10 mouse cellular contexts compared by ENCODE assay signal in genomic region chr13:116308121-116308932, GRCm38 (mm10). TPM values are rescaled to one million over a fixed set of nuclear protein-coding genes. Genes with fewer than 3 reads are reported as not detected.
DNase-seq lines count a peak whose midpoint lies in the region; ATAC-seq lines count a peak whose summit lies in the region.
"Had no signal": no experiment of that assay in that cellular context is flagged by ENCODE, and none has a peak within 500 bp of the region (broad histone marks: within the 10 kb centered on the region; RNA-seq: fewer than 3 reads in every experiment).

No protein-coding gene starts in this region.

- H3K4me3 ChIP-seq in heart, embryonic 11.5 days (ENCODE audit: low read depth, low read length): peak overlapping the region; percentile 66
- H3K4me3 ChIP-seq in embryonic facial prominence, embryonic 10.5 days: peak overlapping the region; percentile 68
- peak overlapping the region; percentile 49 for H3K4me3 ChIP-seq in hindbrain, embryonic 13.5 days
- H3K4me3 ChIP-seq in midbrain, embryonic 15.5 days: peak overlapping the region; percentile 43

- H3K9me3 ChIP-seq in heart, embryonic 11.5 days (replicated peaks; ENCODE audit: control insufficient read depth, low read length): no peaks in the 10 kb centered on the region
- no peaks in the 10 kb centered on the region for H3K9me3 ChIP-seq in embryonic facial prominence, embryonic 10.5 days
- no peaks in the 10 kb centered on the region for H3K9me3 ChIP-seq in hindbrain, embryonic 13.5 days
- H3K9me3 ChIP-seq in midbrain, embryonic 15.5 days: no peaks in the 10 kb centered on the region

- H3K36me3 ChIP-seq in heart, embryonic 11.5 days (ENCODE audit: control insufficient read depth, insufficient read depth, low read length): no peaks in the 10 kb centered on the region
- no peaks in the 10 kb centered on the region for H3K36me3 ChIP-seq in embryonic facial prominence, embryonic 10.5 days (replicated peaks)
- H3K36me3 ChIP-seq in hindbrain, embryonic 13.5 days: no peaks in the 10 kb centered on the region
- H3K36me3 ChIP-seq in midbrain, embryonic 15.5 days (replicated peaks): no peaks in the 10 kb centered on the region

- no peak overlapping the region for H3K9ac ChIP-seq in heart, embryonic 11.5 days (ENCODE audit: low read depth, low read length)
- no peak overlapping the region; the same call in 1 of the 2 replicates for H3K9ac ChIP-seq in hindbrain, embryonic 13.5 days
- H3K9ac ChIP-seq in midbrain, embryonic 15.5 days: no peak overlapping the region

- peak overlapping the region; percentile 96 for H3K4me2 ChIP-seq in heart, embryonic 11.5 days
- H3K4me2 ChIP-seq in hindbrain, embryonic 13.5 days: no peak overlapping the region
- H3K4me2 ChIP-seq in midbrain, embryonic 15.5 days: no peak overlapping the region

- no peak overlapping the region for H3K27ac ChIP-seq in heart, embryonic 11.5 days (ENCODE audit: low read depth, low read length)
- H3K27ac ChIP-seq in embryonic facial prominence, embryonic 10.5 days (replicated peaks): peak overlapping the region; percentile 85; the same call in 1 of the 2 replicates
- H3K27ac ChIP-seq in hindbrain, embryonic 13.5 days: no peak overlapping the region
- H3K27ac ChIP-seq in midbrain, embryonic 15.5 days: no peak overlapping the region

- WGBS in heart, embryonic 11.5 days (ENCODE audit: insufficient replicate concordance): under 1% methylated on average over 20 of the region's 20 CpGs
- WGBS in embryonic facial prominence, embryonic 10.5 days: 1% methylated on average over 20 of the region's 20 CpGs
- WGBS in hindbrain, embryonic 13.5 days: under 1% methylated on average over 20 of the region's 20 CpGs
- WGBS in midbrain, embryonic 15.5 days: under 1% methylated on average over 20 of the region's 20 CpGs

- ATAC-seq in heart, embryonic 11.5 days (replicated peaks; ENCODE audit: insufficient number of reproducible peaks, low FRiP score, low TSS enrichment): no peak
- no peak for ATAC-seq in hindbrain, embryonic 13.5 days (ENCODE audit: low FRiP score)
- no peak for ATAC-seq in midbrain, embryonic 15.5 days (replicated peaks)

- no peaks in the 10 kb centered on the region; the same call in 1 of the 2 replicates for H3K4me1 ChIP-seq in heart, embryonic 11.5 days (ENCODE audit: control insufficient read depth, insufficient read depth, low read length)
- peaks cover 39% of the 10 kb centered on the region for H3K4me1 ChIP-seq in embryonic facial prominence, embryonic 10.5 days
- peaks cover 10% of the 10 kb centered on the region for H3K4me1 ChIP-seq in hindbrain, embryonic 13.5 days (replicated peaks)
- H3K4me1 ChIP-seq in midbrain, embryonic 15.5 days: peaks cover 9% of the 10 kb centered on the region

- H3K27me3 ChIP-seq in heart, embryonic 11.5 days (ENCODE audit: control insufficient read depth, insufficient read depth, low read length): peaks cover 70% of the 10 kb centered on the region
- peaks cover 96% of the 10 kb centered on the region for H3K27me3 ChIP-seq in embryonic facial prominence, embryonic 10.5 days (replicated peaks; ENCODE audit: low read depth, poor library complexity, severe bottlenecking)
- peaks cover 93% of the 10 kb centered on the region for H3K27me3 ChIP-seq in hindbrain, embryonic 13.5 days
- peaks cover 67% of the 10 kb centered on the region for H3K27me3 ChIP-seq in midbrain, embryonic 15.5 days (replicated peaks)

- DNase-seq in heart, adult 11 months: no peak
- peak; percentile 14 for DNase-seq in embryonic facial prominence, embryonic 10.5 days (ENCODE audit: low spot score)
- no peak for DNase-seq in layer of hippocampus, postnatal 25 days (ENCODE audit: extremely low spot score in 1 of 2, low spot score in 1 of 2)
- DNase-seq in layer of hippocampus, adult 9-10 months (ENCODE audit: low spot score): no peak
- no peak for DNase-seq in gastrocnemius, adult 18-20 months (ENCODE audit: low spot score)
- DNase-seq: kidney, adult 11 months had no signal

RNA-seq across cellular contexts. Expression of gene Isl1, which starts 1.2 kb away (rescaled TPM):
- polyA plus RNA-seq in heart, embryonic 11.5 days (2014; fragmentation: Nextera tagmentation; extraction: Ambion mirVana): 8.4 and 13.9 TPM in 2 replicates
- polyA plus RNA-seq in embryonic facial prominence, embryonic 10.5 days (2016; fragmentation: Nextera tagmentation; extraction: Ambion mirVana): 49.5 and 58.7 TPM in 2 replicates
- 43.3 and 51.8 TPM in 2 replicates for polyA plus RNA-seq in hindbrain, embryonic 13.5 days (2015; fragmentation: Nextera tagmentation; extraction: Ambion mirVana)
- polyA plus RNA-seq in midbrain, embryonic 15.5 days (2015; fragmentation: Nextera tagmentation; extraction: Ambion mirVana): 30.7 and 33.8 TPM in 2 replicates
- not detected for total RNA-seq in layer of hippocampus, postnatal 25 days (2021)
- under 1 TPM; 0.17 to 0.32 TPM for total RNA-seq in gastrocnemius, adult 18-20 months (2021)
- polyA plus RNA-seq: erythroblast, embryonic 14.5 days had no signal
